In the genomic region with DNA sequence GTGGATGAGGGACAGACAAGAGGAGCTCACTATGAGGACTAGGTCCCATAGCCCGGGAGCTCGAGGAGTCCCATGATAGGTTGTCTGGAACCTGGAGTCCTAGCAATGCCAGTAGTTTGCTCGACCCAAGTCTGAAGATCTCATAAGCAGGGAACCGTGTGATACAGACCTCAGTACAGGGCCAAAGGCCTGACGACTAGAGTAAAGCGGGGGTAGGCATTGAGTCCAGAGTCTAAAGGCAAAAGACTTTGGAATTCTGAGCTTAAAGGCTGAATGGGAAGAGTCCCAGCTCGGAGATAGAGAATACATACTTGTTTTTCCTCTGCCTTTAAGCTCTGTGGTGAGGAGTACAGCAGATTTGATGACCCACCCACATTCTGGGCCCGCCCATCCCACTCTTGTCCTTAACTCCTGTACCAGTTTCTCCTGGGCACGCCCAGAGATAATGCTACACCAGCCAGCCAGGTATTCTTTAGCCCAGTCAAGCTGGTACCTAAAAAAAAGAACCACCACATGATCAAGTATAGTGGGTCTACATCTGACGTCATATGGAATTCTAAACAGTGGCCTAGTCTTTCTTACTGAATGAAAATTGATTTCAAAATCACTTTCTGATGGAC, we compare ENCODE assay signal across 18 mouse cellular contexts. TPM values are rescaled to one million over a fixed set of nuclear protein-coding genes. Genes with fewer than 3 reads are reported as not detected.
A peak's percentile ranks its signal among the peaks of the same experiment; 100 is the strongest.
DNase-seq lines count a peak whose midpoint lies in the region; ATAC-seq and TF ChIP-seq lines count a peak whose summit lies in the region.
"Had no signal": no experiment of that assay in that cellular context is flagged by ENCODE, and none has a peak within 500 bp of the region (broad histone marks: within the 10 kb centered on the region; RNA-seq: fewer than 3 reads in every experiment).

No protein-coding gene starts in this region.

- H3K4me2 ChIP-seq in kidney, embryonic 15.5 days = no peak overlapping the region
- H3K4me2 ChIP-seq in intestine, embryonic 15.5 days (replicated peaks) = no peak overlapping the region
- H3K4me2 ChIP-seq in liver, embryonic 11.5 days = no peak overlapping the region
- H3K4me2 ChIP-seq: embryonic facial prominence, embryonic 13.5 days; heart, embryonic 12.5 days; hindbrain, embryonic 12.5 days had no signal

- no peaks in the 10 kb centered on the region for H3K27me3 ChIP-seq in kidney, embryonic 15.5 days
- no peaks in the 10 kb centered on the region for H3K27me3 ChIP-seq in intestine, embryonic 15.5 days (replicated peaks)
- H3K27me3 ChIP-seq in liver, embryonic 11.5 days (replicated peaks; ENCODE audit: control insufficient read depth, insufficient read depth, low read length) = no peaks in the 10 kb centered on the region
- H3K27me3 ChIP-seq in small intestine, adult 2 months (ENCODE audit: control insufficient read depth, insufficient read depth, low read length) = no peaks in the 10 kb centered on the region
- H3K27me3 ChIP-seq: CH12.LX; embryonic facial prominence, embryonic 13.5 days; heart, embryonic 12.5 days; hindbrain, embryonic 12.5 days had no signal

- peak; percentile 62 for DNase-seq in kidney, adult 9 months
- DNase-seq in liver, embryonic 11.5 days (ENCODE audit: low spot score) = no peak
- DNase-seq in ovary, postnatal 14 days (ENCODE audit: low spot score) = no peak
- DNase-seq in frontal cortex, postnatal 36 days (ENCODE audit: low spot score in 2 of 2) = no peak
- DNase-seq: adrenal gland, postnatal 14 days; cerebellum, adult 11 months; cerebellum, postnatal 14 days; heart, postnatal 14 days; retina, postnatal 1 day; thymus, postnatal 4 days had no signal

- no peak for TF ChIP-seq CTCF in small intestine, adult 2 months (IDR thresholded peaks at IDR 0.05; ENCODE audit: extremely low read depth, insufficient read length, insufficient replicate concordance, low read depth, low read length)

- no peak overlapping the region for H3K27ac ChIP-seq in kidney, embryonic 15.5 days
- H3K27ac ChIP-seq in intestine, embryonic 15.5 days = no peak overlapping the region; the same call in 1 of the 2 replicates
- no peak overlapping the region for H3K27ac ChIP-seq in liver, embryonic 11.5 days (ENCODE audit: low read depth, low read length)
- peak overlapping the region; percentile 78 for H3K27ac ChIP-seq in small intestine, adult 2 months (ENCODE audit: insufficient read depth, low read depth, low read length)
- H3K27ac ChIP-seq: embryonic facial prominence, embryonic 13.5 days; hindbrain, embryonic 12.5 days had no signal

- H3K9me3 ChIP-seq in kidney, embryonic 15.5 days (replicated peaks) = no peaks in the 10 kb centered on the region
- H3K9me3 ChIP-seq in intestine, embryonic 15.5 days = no peaks in the 10 kb centered on the region
- no peaks in the 10 kb centered on the region for H3K9me3 ChIP-seq in liver, embryonic 11.5 days (ENCODE audit: control insufficient read depth, low read length)
- H3K9me3 ChIP-seq: embryonic facial prominence, embryonic 13.5 days; heart, embryonic 12.5 days; hindbrain, embryonic 12.5 days had no signal

- no peak overlapping the region for H3K4me3 ChIP-seq in kidney, embryonic 15.5 days (replicated peaks)
- H3K4me3 ChIP-seq in intestine, embryonic 15.5 days (replicated peaks) = no peak overlapping the region
- no peak overlapping the region for H3K4me3 ChIP-seq in liver, embryonic 11.5 days (ENCODE audit: low read depth, low read length)
- H3K4me3 ChIP-seq in small intestine, adult 2 months (ENCODE audit: low read depth, low read length) = no peak overlapping the region
- H3K4me3 ChIP-seq: embryonic facial prominence, embryonic 13.5 days; heart, embryonic 12.5 days; hindbrain, embryonic 12.5 days had no signal

- no peaks in the 10 kb centered on the region for H3K36me3 ChIP-seq in kidney, embryonic 15.5 days
- H3K36me3 ChIP-seq in intestine, embryonic 15.5 days = no peaks in the 10 kb centered on the region
- H3K36me3 ChIP-seq in liver, embryonic 11.5 days (ENCODE audit: control insufficient read depth, insufficient read depth, low read length) = no peaks in the 10 kb centered on the region
- no peaks in the 10 kb centered on the region for H3K36me3 ChIP-seq in small intestine, adult 2 months (ENCODE audit: control insufficient read depth, insufficient read depth, low read length)
- H3K36me3 ChIP-seq: embryonic facial prominence, embryonic 13.5 days; heart, embryonic 12.5 days; hindbrain, embryonic 12.5 days had no signal

- no peak overlapping the region for H3K9ac ChIP-seq in kidney, embryonic 15.5 days
- no peak overlapping the region for H3K9ac ChIP-seq in intestine, embryonic 15.5 days
- peak overlapping the region; percentile 9; the same call in 1 of the 2 replicates for H3K9ac ChIP-seq in liver, embryonic 11.5 days (ENCODE audit: low read depth, low read length)
- H3K9ac ChIP-seq: embryonic facial prominence, embryonic 13.5 days; heart, embryonic 12.5 days; hindbrain, embryonic 12.5 days had no signal

- no peak for ATAC-seq in kidney, embryonic 15.5 days (replicated peaks; ENCODE audit: low FRiP score)
- peak; percentile 42; the same call in 1 of the 2 replicates for ATAC-seq in intestine, embryonic 15.5 days
- no peak for ATAC-seq in liver, embryonic 11.5 days (replicated peaks; ENCODE audit: low FRiP score)
- ATAC-seq: forebrain, embryonic 16.5 days had no signal

- 88% methylated on average over 10 of the region's 10 CpGs for WGBS in kidney, embryonic 15.5 days
- 79% methylated on average over 10 of the region's 10 CpGs for WGBS in intestine, embryonic 15.5 days
- 84% methylated on average over 10 of the region's 10 CpGs for WGBS in liver, embryonic 11.5 days
- 42% methylated on average over 10 of the region's 10 CpGs for WGBS in small intestine, adult 2 months

- H3K4me1 ChIP-seq in kidney, embryonic 15.5 days = 0 out of 2 replicates have a peak, but pooled peaks cover 8% of the 10 kb centered on the region
- H3K4me1 ChIP-seq in intestine, embryonic 15.5 days (replicated peaks) = peaks cover 2% of the 10 kb centered on the region; the same call in 1 of the 2 replicates
- H3K4me1 ChIP-seq in liver, embryonic 11.5 days (replicated peaks; ENCODE audit: control insufficient read depth, insufficient read depth, low read length) = peaks cover 48% of the 10 kb centered on the region
- H3K4me1 ChIP-seq in small intestine, adult 2 months (ENCODE audit: control insufficient read depth, insufficient read depth, insufficient read length, low read length) = peaks cover 21% of the 10 kb centered on the region; the same call in 1 of the 2 replicates
- H3K4me1 ChIP-seq: embryonic facial prominence, embryonic 13.5 days; hindbrain, embryonic 12.5 days had no signal

- TF ChIP-seq POLR2A in small intestine, adult 2 months (IDR thresholded peaks at IDR 0.05; ENCODE audit: low read depth, low read length) = no peak

RNA-seq across cellular contexts. Expression of a gene that starts 27.0 kb away (rescaled TPM):
- 28.6 and 30.8 TPM in 2 replicates for polyA plus RNA-seq in kidney, embryonic 15.5 days (2015; fragmentation: Nextera tagmentation; extraction: Ambion mirVana)
- 20.2 and 23.3 TPM in 2 replicates for polyA plus RNA-seq in intestine, embryonic 15.5 days (2015; fragmentation: Nextera tagmentation; extraction: Ambion mirVana)
- polyA plus RNA-seq in liver, embryonic 11.5 days (2014; fragmentation: Nextera tagmentation; extraction: Ambion mirVana) = 21.4 and 27.4 TPM in 2 replicates
- polyA plus RNA-seq in small intestine, adult 2 months (2012; rRNA removed) = 28.7 and 74.7 TPM in 2 replicates

RNA-seq across cellular contexts. Expression of a gene that starts 27.7 kb away (rescaled TPM):
- polyA plus RNA-seq in kidney, embryonic 15.5 days (2015; fragmentation: Nextera tagmentation; extraction: Ambion mirVana) = 5.3 and 6.4 TPM in 2 replicates
- polyA plus RNA-seq in intestine, embryonic 15.5 days (2015; fragmentation: Nextera tagmentation; extraction: Ambion mirVana) = 3.4 and 4.0 TPM in 2 replicates
- 11.5 and 12.0 TPM in 2 replicates for polyA plus RNA-seq in liver, embryonic 11.5 days (2014; fragmentation: Nextera tagmentation; extraction: Ambion mirVana)
- polyA plus RNA-seq in small intestine, adult 2 months (2012; rRNA removed) = 1.7 and 1.8 TPM in 2 replicates
